Mouse (Mus musculus) adrenal gland, adult 2 months (tissue): Measurements from ENCODE around the gene Mylk3. TPM values are rescaled to one million over a fixed set of nuclear protein-coding genes. Genes with fewer than 3 reads are reported as not detected.

Experiments
- DNase-seq: peaks from one replicate; pipeline ENCODE4 v3.0.0; 2021
- polyA plus RNA-seq: library from polyadenylated mRNA; depleted of rRNA; stranded (reverse); fragments of >200 nt; gene quantifications from 2 replicates; pipeline ENCODE4 v1.2.3, GENCODE M21; 2012
- total RNA-seq, 2 experiments: library from RNA; stranded (reverse); gene quantifications; 2 replicates each; pipeline ENCODE4 v1.2.3; 2021

Gene Mylk3
- total and polyA plus RNA-seq, 3 experiments, result 0.15 to 0.62 (median 0.23) TPM

GRCm38 (mm10) chr8:85380824-85381209 is 5.3 kb downstream of the Mylk3 start:
- peak; percentile 30 for DNase-seq

GRCm38 (mm10) chr8:85380123-85380823 is 5.9 kb downstream of the Mylk3 start:
- no peak for DNase-seq

- no peak for DNase-seq
Measured at GRCm38 (mm10) chr8:85379142-85379781, 6.9 kb downstream of the Mylk3 start.

GRCm38 (mm10) chr8:85376516-85376915 is 9.6 kb downstream of the Mylk3 start:
- no peak for DNase-seq

- DNase-seq, result no peak
Measured at GRCm38 (mm10) chr8:85374286-85374685, 11.9 kb downstream of the Mylk3 start.

GRCm38 (mm10) chr8:85373435-85374039 is 12.6 kb downstream of the Mylk3 start:
- no peak for DNase-seq

GRCm38 (mm10) chr8:85372465-85372839 is 13.7 kb downstream of the Mylk3 start:
- no peak for DNase-seq

GRCm38 (mm10) chr8:85371736-85372464 is 14.2 kb downstream of the Mylk3 start:
- DNase-seq, result no peak

GRCm38 (mm10) chr8:85365176-85365575 is 21.0 kb downstream of the Mylk3 start:
- no peak for DNase-seq

- no peak for DNase-seq
Measured at GRCm38 (mm10) chr8:85364628-85365027, 21.5 kb downstream of the Mylk3 start.

GRCm38 (mm10) chr8:85363406-85363805 is 22.7 kb downstream of the Mylk3 start:
- DNase-seq, result no peak

- no peak for DNase-seq
Measured at GRCm38 (mm10) chr8:85362211-85362610, 23.9 kb downstream of the Mylk3 start.

- no peak for DNase-seq
Measured at GRCm38 (mm10) chr8:85353287-85353686, 32.9 kb downstream of the Mylk3 start.

GRCm38 (mm10) chr8:85339871-85340573 is 46.1 kb downstream of the Mylk3 start:
- DNase-seq, result no peak

- peak; percentile 7 for DNase-seq
Measured at GRCm38 (mm10) chr8:85337681-85338080, 48.5 kb downstream of the Mylk3 start.

- DNase-seq, result no peak
Measured at GRCm38 (mm10) chr8:85336211-85336933, 49.8 kb downstream of the Mylk3 start.

- DNase-seq, result no peak
Measured at GRCm38 (mm10) chr8:85335105-85335504, 51.0 kb downstream of the Mylk3 start.

GRCm38 (mm10) chr8:85329506-85329905 is 56.6 kb downstream of the Mylk3 start:
- DNase-seq, result no peak

- DNase-seq, result no peak
Measured at GRCm38 (mm10) chr8:85327036-85327435, 59.1 kb downstream of the Mylk3 start.

GRCm38 (mm10) chr8:85323084-85323483 is 63.1 kb downstream of the Mylk3 start:
- no peak for DNase-seq

GRCm38 (mm10) chr8:85321981-85322380 is 64.2 kb downstream of the Mylk3 start:
- DNase-seq, result no peak
